Mouse (Mus musculus) liver, postnatal 0 days (tissue): ENCODE data around the gene E130114P18Rik. TPM values are rescaled to one million over a fixed set of nuclear protein-coding genes. Genes with fewer than 3 reads are reported as not detected.
A peak's percentile ranks its signal among the peaks of the same experiment; 100 is the strongest.

Experiments
- ATAC-seq: fragments of 200-750 bp; cut with Nextera tagmentation; 2 replicates; pipeline ENCODE4 v1.8.0; 2017; ENCODE audit warnings: mild to moderate bottlenecking, moderate library complexity
- DNase-seq: peaks from one replicate; pipeline ENCODE4 v3.0.0-alpha.2; 2016
- H3K27ac ChIP-seq: fragments of 300-500 bp; sonication (generic); 2 replicates; pipeline ENCODE4 v1.5.1; 2014; ENCODE audit warnings: antibody characterized with exemption, moderate library complexity, mild to moderate bottlenecking, low read depth
- H3K27me3 ChIP-seq: fragments of 300-500 bp; sonication (generic); 2 replicates; pipeline ENCODE4 v1.6.1; 2014; ENCODE audit warnings: low read length, control low read depth, mixed read lengths; ENCODE audit not compliant: insufficient read depth
- H3K36me3 ChIP-seq: fragments of 300-500 bp; sonication (generic); replicated peaks from 2 replicates; pipeline ENCODE4 v1.6.1; 2014; ENCODE audit warnings: mild to moderate bottlenecking, control low read depth, low read length, moderate library complexity, mixed read lengths; ENCODE audit not compliant: insufficient read depth
- H3K4me1 ChIP-seq: fragments of 300-500 bp; sonication (generic); 2 replicates; pipeline ENCODE4 v1.6.1; 2014; ENCODE audit warnings: antibody characterized with exemption, mild to moderate bottlenecking, control low read depth; ENCODE audit not compliant: insufficient read depth
- H3K4me2 ChIP-seq: fragments of 300-500 bp; sonication (generic); 2 replicates; pipeline ENCODE4 v1.6.1; 2014; ENCODE audit warnings: low read depth, mild to moderate bottlenecking, low read length, moderate library complexity, mixed read lengths
- H3K4me3 ChIP-seq: fragments of 300-500 bp; sonication (generic); 2 replicates; pipeline ENCODE4 v1.5.1; 2014; ENCODE audit warnings: low read depth, low read length
- H3K9ac ChIP-seq: fragments of 300-500 bp; sonication (generic); replicated peaks from 2 replicates; pipeline ENCODE4 v1.6.1; 2014; ENCODE audit warnings: mild to moderate bottlenecking, moderate library complexity
- H3K9me3 ChIP-seq: fragments of 300-500 bp; sonication (generic); 2 replicates; pipeline ENCODE4 v1.6.1; 2016; ENCODE audit warnings: mild to moderate bottlenecking, control low read depth, low read length, mixed read lengths
- CTCF ChIP-seq: sonication (generic); IDR thresholded peaks from 2 replicates; pipeline ENCODE4 v1.5.1; 2016; ENCODE audit warnings: antibody characterized with exemption, low read depth
- EP300 ChIP-seq: IDR thresholded peaks from 2 replicates; pipeline ENCODE4 v1.6.1; 2016; ENCODE audit warnings: antibody characterized with exemption, low read depth, mild to moderate bottlenecking
- WGBS: fragments of 180-500 bp; shearing (Covaris S2); extraction: QIAGEN DNeasy Blood & Tissue Kit; methylation state at CpG from one replicate; pipeline ENCODE4 v1.1.7; 2014; ENCODE audit not compliant: insufficient replicate concordance; 5-methylcytosine and 5-hydroxymethylcytosine counted together
- polyA plus RNA-seq: library from polyadenylated mRNA; unstranded; fragments of >200 nt; fragmentation: Nextera tagmentation; extraction: Ambion mirVana; gene quantifications from 2 replicates; pipeline ENCODE4 v1.2.1, GENCODE M21; 2015

The E130114P18Rik gene
- polyA plus RNA-seq, 1 experiment from 2014 or later: not detected

DNA sequence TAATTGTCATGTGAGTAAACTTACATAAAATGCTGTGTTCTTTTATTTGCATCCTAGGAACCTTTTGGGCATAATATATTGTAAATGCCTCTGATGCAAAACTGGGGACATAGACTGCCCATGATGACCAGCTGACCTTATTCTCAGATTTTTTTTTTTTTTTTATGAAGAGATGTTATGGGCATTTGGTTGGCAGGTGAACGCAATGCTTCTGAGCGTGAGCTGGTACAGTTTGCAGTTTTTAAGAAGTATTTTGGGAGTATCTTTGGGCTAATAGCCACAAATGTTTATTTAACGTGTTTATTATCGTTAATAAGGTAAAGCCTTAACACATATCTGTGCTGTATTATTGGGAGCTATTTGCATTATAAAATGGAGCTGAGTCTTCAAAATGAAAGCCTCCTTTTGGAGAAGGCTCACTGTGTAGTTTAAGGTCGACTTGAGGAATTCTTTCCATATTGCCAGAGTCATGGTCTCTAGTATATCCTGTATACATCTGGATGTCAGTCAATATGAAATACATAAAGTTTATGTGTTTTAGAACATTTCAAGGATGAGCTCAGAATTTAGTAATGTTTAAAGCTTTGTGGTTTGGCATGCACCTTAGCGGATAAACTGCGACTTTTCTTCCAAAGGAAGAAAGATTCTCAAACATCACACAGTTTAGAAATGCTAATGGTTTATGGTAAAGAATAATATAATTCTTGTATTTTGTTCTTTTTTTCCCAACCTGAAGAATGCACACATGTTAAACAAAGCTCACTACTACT, 3.0 kb upstream of the E130114P18Rik start:
- DNase-seq (no peak), ATAC-seq (no peak)
- TF ChIP-seq EP300 (no peak), CTCF (no peak)
- peak overlapping the region; percentile 20; the same call in 1 of the 2 replicates for H3K4me2 ChIP-seq
- H3K4me1 ChIP-seq: 0 out of 2 replicates have a peak, but pooled peaks cover 5% of the 10 kb centered on the region
- H3K27ac ChIP-seq: no peak overlapping the region
- H3K9ac ChIP-seq: no peak overlapping the region
- H3K27me3 ChIP-seq: no peaks in the 10 kb centered on the region
- peaks cover 12% of the 10 kb centered on the region; the same call in 1 of the 2 replicates for H3K36me3 ChIP-seq
- no peaks in the 10 kb centered on the region for H3K9me3 ChIP-seq
- WGBS: 81% methylated on average over 7 of the region's 7 CpGs
- no peak overlapping the region for H3K4me3 ChIP-seq

DNA sequence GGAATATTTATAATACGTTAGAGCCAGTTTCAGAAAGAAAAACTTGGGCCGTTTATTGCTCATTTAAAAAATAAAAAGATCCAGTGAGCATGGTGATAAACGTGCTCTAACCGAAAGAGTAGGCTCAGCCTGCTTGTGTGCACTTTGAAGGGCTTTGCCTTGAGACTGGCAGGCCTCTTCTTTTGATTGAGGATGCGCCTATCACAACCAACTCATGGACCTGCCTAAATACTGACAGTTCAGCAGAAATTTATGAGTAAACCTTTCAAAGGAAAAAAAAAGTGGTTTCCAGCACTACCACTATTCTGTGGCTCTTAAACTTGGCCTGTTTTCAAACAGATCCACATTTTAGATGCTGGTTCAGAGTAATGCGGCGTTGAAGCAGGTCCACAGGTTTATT, 2.1 kb upstream of the E130114P18Rik start:
- 67% methylated on average over 7 of the region's 7 CpGs for WGBS
- Histone ChIP-seq H3K27ac (no peak overlapping the region; the same call in 1 of the 2 replicates), H3K36me3 (peaks cover 12% of the 10 kb centered on the region; the same call in 1 of the 2 replicates), H3K4me2 (peak overlapping the region; percentile 83), H3K4me3 (no peak overlapping the region), H3K9me3 (no peaks in the 10 kb centered on the region), H3K27me3 (no peaks in the 10 kb centered on the region), H3K9ac (peak overlapping the region; percentile 13; the same call in 1 of the 2 replicates), H3K4me1 (0 out of 2 replicates have a peak, but pooled peaks cover 10% of the 10 kb centered on the region)
- no peak for DNase-seq
- no peak for ATAC-seq
- TF ChIP-seq EP300 (no peak), CTCF (no peak)

DNA sequence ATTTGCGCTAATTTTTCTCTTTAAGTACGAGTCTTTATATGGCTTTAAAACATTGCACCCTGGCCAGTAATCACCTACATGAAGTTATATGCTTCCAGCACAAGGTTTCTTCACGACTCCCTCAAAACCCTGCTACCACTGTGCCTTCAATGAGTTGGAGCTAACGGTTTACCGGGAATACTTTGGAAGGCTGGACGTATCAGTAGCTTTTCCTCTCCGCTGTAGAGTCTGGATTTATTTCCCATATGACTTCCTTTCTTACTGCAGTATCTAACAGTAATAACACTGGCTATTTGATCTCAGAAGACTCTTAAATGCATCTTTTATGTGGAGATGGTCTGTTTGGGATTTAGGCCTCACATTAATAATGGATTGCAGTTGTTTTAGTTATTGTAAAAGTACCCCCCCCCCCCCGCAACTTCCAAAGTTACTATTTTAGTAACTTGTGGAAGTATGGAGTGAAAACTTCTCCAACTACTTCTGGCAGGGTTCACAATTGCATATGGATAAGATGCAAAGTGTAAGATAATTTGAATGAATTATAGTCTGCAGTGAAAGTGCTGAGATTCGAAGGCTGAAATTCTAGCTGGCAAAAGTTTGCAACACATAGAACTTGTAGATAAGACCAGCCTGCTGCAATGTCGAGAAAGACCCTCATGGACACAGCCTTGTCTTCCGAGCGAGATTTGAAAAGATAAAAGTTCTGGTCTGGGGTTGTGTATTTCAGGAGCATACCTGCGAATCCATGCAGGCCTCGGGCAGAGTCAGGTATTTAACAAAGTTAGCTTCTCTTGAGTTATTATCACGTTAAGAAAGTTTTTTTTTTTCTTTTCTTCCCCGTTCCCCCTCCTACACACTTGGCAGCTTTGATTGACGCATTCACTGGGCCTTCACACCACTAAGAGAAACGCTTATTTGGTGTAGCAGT, 1.4 kb upstream of the E130114P18Rik start:
- Histone ChIP-seq H3K4me3 (peak overlapping the region; percentile 89), H3K4me1 (0 out of 2 replicates have a peak, but pooled peaks cover 15% of the 10 kb centered on the region), H3K4me2 (peak overlapping the region; percentile 83), H3K27me3 (no peaks in the 10 kb centered on the region), H3K27ac (peak overlapping the region; percentile 82), H3K9ac (peak overlapping the region; percentile 91), H3K36me3 (peaks cover 12% of the 10 kb centered on the region; the same call in 1 of the 2 replicates), H3K9me3 (no peaks in the 10 kb centered on the region)
- DNase-seq (no peak), ATAC-seq (no peak)
- TF ChIP-seq EP300 (no peak), CTCF (no peak)
- WGBS: 25% methylated on average over 18 of the region's 18 CpGs

DNA sequence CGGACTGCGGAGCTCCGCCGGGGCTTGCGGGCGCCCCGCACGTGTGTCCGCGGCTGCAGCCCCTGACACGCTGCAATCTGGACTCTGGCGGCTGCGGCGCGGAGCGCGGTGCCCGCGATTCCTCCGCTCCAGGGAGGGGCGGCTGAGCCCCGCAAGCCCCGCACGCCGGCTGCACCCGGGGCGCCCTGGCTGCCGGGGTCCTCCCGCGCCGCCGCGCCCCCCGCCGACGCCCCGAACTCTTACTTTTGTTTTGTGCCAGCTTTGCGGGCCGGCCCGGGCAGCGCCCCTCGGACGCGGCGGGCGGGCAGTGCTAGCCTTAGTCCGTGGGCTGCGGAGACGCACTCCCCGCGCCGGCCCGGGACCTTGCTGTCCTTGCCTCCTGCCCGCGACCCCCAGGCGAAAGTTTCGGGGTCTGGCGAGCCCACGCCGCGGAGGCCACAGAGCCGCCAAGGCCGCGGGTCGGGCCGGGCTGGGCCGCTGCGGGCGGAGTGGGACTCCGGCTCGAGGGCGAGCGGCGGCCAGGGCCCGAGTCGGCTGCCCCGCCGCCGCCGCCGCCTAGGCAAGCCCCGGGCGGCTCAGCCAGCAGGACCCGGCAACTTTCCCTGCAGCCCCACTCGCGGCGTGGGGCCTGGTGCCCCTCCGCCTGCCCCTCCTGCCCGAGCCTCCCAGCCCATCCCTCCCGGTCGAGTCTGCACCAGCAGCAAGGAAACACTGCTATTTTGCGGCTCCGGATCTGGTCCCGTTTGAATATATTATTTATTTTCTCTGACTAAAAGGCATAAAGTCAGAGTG, 529 bp upstream of the E130114P18Rik start:
- Histone ChIP-seq H3K27me3 (no peaks in the 10 kb centered on the region), H3K9me3 (no peaks in the 10 kb centered on the region), H3K4me3 (peak overlapping the region; percentile 89), H3K36me3 (peaks cover 9% of the 10 kb centered on the region; the same call in 1 of the 2 replicates), H3K27ac (peak overlapping the region; percentile 82), H3K4me2 (peak overlapping the region; percentile 83), H3K9ac (peak overlapping the region; percentile 91), H3K4me1 (peaks cover 20% of the 10 kb centered on the region; the same call in 1 of the 2 replicates)
- peak; percentile 36 for DNase-seq
- peak; percentile 16; the same call in 1 of the 2 replicates for ATAC-seq
- TF ChIP-seq CTCF: no peak
- TF ChIP-seq EP300: no peak
- 4% methylated on average over 66 of the region's 94 CpGs for WGBS

DNA sequence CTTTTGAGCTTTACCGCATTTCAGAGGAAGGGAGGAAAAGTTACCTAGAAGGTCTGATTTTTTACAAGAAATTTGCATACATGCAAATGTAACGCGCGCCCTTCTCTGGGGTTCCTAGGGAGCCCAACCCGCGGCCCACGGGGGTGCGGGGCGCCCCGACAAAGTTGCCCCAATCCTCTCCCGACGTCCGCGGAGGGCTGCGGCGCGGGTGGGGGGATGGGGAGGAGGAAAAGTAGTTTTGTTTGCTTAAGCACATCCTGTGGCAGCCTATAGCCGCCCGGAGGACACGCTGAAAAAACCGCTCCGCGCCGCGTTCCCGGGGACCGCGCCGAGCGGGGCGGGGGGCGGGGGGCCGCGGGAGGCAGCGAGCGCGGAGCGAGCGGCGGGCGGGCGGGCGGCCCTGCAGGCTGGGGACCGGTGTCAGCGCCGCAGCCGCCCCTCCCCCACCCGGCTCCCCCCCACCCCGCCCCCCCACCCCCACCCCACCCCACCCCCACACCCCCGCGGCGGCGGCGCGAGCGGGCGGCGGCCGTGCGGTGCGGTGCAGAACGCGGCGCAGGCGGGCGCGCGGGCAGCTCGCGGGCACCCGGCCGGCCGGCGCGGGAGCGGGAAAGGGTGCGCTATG, 685 bp downstream of the E130114P18Rik start:
- under 1% methylated on average over 29 of the region's 77 CpGs for WGBS
- Histone ChIP-seq H3K4me2 (peak overlapping the region; percentile 83), H3K9ac (peak overlapping the region; percentile 91), H3K27ac (peak overlapping the region; percentile 82), H3K4me1 (peaks cover 22% of the 10 kb centered on the region; the same call in 1 of the 2 replicates), H3K27me3 (no peaks in the 10 kb centered on the region), H3K4me3 (peak overlapping the region; percentile 89), H3K36me3 (no peaks in the 10 kb centered on the region), H3K9me3 (no peaks in the 10 kb centered on the region)
- ATAC-seq (peak; percentile 51), DNase-seq (peak; percentile 71)
- TF ChIP-seq EP300 (no peak), CTCF (no peak)
